14 mouse cellular contexts compared by ENCODE assay signal in genomic region chr5:114753384-114753783, GRCm38 (mm10). TPM values are rescaled to one million over a fixed set of nuclear protein-coding genes. Genes with fewer than 3 reads are reported as not detected.
DNase-seq lines count a peak whose midpoint lies in the region; ATAC-seq and TF ChIP-seq lines count a peak whose summit lies in the region.
"Had no signal": no experiment of that assay in that cellular context is flagged by ENCODE, and none has a peak within 500 bp of the region (broad histone marks: within the 10 kb centered on the region; RNA-seq: fewer than 3 reads in every experiment).

No protein-coding gene starts in this region.

- no peak for DNase-seq in forebrain, embryonic 11.5 days (ENCODE audit: low spot score)
- peak; percentile 87 for DNase-seq in midbrain, postnatal 0 days (ENCODE audit: low spot score)
- DNase-seq in cerebellum, postnatal 14 days = peak; percentile 92 to 95
- peak; percentile 49 to 54 for DNase-seq in layer of hippocampus, postnatal 36 days
- no peak for DNase-seq in adrenal gland, postnatal 36 days
- no peak for DNase-seq in kidney, postnatal 4 days

- H3K9me3 ChIP-seq in forebrain, embryonic 16.5 days (ENCODE audit: control insufficient read depth, low read length) = no peaks in the 10 kb centered on the region
- no peaks in the 10 kb centered on the region for H3K9me3 ChIP-seq in forebrain, embryonic 11.5 days (ENCODE audit: control insufficient read depth, low read length)
- no peaks in the 10 kb centered on the region for H3K9me3 ChIP-seq in midbrain, postnatal 0 days (ENCODE audit: low read length)
- no peaks in the 10 kb centered on the region for H3K9me3 ChIP-seq in midbrain, embryonic 16.5 days (replicated peaks; ENCODE audit: control insufficient read depth, low read length, poor library complexity, severe bottlenecking)
- H3K9me3 ChIP-seq: embryonic facial prominence, embryonic 15.5 days; limb, embryonic 13.5 days had no signal

- no peak overlapping the region for H3K4me3 ChIP-seq in forebrain, embryonic 16.5 days (replicated peaks; ENCODE audit: low read length)
- no peak overlapping the region for H3K4me3 ChIP-seq in forebrain, embryonic 11.5 days (ENCODE audit: low read depth, low read length)
- no peak overlapping the region for H3K4me3 ChIP-seq in midbrain, postnatal 0 days (ENCODE audit: low read depth, low read length)
- no peak overlapping the region for H3K4me3 ChIP-seq in midbrain, embryonic 16.5 days (ENCODE audit: low read depth, low read length)
- H3K4me3 ChIP-seq: embryonic facial prominence, embryonic 15.5 days; limb, embryonic 13.5 days; myocyte had no signal

- H3K27ac ChIP-seq in forebrain, embryonic 16.5 days (ENCODE audit: low read length) = no peak overlapping the region
- no peak overlapping the region for H3K27ac ChIP-seq in forebrain, embryonic 11.5 days (ENCODE audit: low read depth, low read length)
- H3K27ac ChIP-seq in midbrain, postnatal 0 days (ENCODE audit: low read depth, low read length) = no peak overlapping the region
- no peak overlapping the region for H3K27ac ChIP-seq in midbrain, embryonic 16.5 days (ENCODE audit: low read length)
- H3K27ac ChIP-seq: embryonic facial prominence, embryonic 15.5 days; limb, embryonic 13.5 days had no signal

- no peaks in the 10 kb centered on the region for H3K27me3 ChIP-seq in forebrain, embryonic 16.5 days (replicated peaks; ENCODE audit: control insufficient read depth, insufficient read depth, low read length)
- H3K27me3 ChIP-seq in forebrain, embryonic 11.5 days (ENCODE audit: control insufficient read depth, insufficient read depth, low read length) = no peaks in the 10 kb centered on the region
- H3K27me3 ChIP-seq in midbrain, postnatal 0 days (ENCODE audit: insufficient read depth, low read length) = no peaks in the 10 kb centered on the region
- H3K27me3 ChIP-seq in midbrain, embryonic 16.5 days (ENCODE audit: control insufficient read depth, insufficient read depth, low read depth, low read length) = no peaks in the 10 kb centered on the region
- H3K27me3 ChIP-seq: embryonic facial prominence, embryonic 15.5 days; limb, embryonic 13.5 days had no signal

- no peaks in the 10 kb centered on the region for H3K4me1 ChIP-seq in forebrain, embryonic 16.5 days (replicated peaks; ENCODE audit: control insufficient read depth, insufficient read depth, low read length)
- no peaks in the 10 kb centered on the region for H3K4me1 ChIP-seq in forebrain, embryonic 11.5 days (replicated peaks; ENCODE audit: control insufficient read depth, insufficient read depth, low read length)
- H3K4me1 ChIP-seq in midbrain, postnatal 0 days (ENCODE audit: insufficient read depth, low read length) = no peaks in the 10 kb centered on the region
- H3K4me1 ChIP-seq in midbrain, embryonic 16.5 days (ENCODE audit: control insufficient read depth, insufficient read depth, low read length) = no peaks in the 10 kb centered on the region
- H3K4me1 ChIP-seq: embryonic facial prominence, embryonic 15.5 days; limb, embryonic 13.5 days had no signal

- H3K4me2 ChIP-seq in forebrain, embryonic 16.5 days (ENCODE audit: low read length) = no peak overlapping the region
- no peak overlapping the region for H3K4me2 ChIP-seq in forebrain, embryonic 11.5 days (ENCODE audit: low read depth, low read length, severe bottlenecking)
- H3K4me2 ChIP-seq in midbrain, postnatal 0 days (ENCODE audit: low read depth, low read length, poor library complexity, severe bottlenecking) = no peak overlapping the region
- no peak overlapping the region for H3K4me2 ChIP-seq in midbrain, embryonic 16.5 days (ENCODE audit: low read length)
- H3K4me2 ChIP-seq: embryonic facial prominence, embryonic 15.5 days; heart, embryonic 11.5 days; limb, embryonic 13.5 days; midbrain, embryonic 11.5 days had no signal

- 75% methylated on average over 12 of the region's 12 CpGs for WGBS in forebrain, embryonic 16.5 days
- 86% methylated on average over 12 of the region's 12 CpGs for WGBS in forebrain, embryonic 11.5 days
- WGBS in midbrain, postnatal 0 days = 91% methylated on average over 12 of the region's 12 CpGs
- whole genome bisulfite sequencing in midbrain, embryonic 16.5 days = 87% methylated on average over 12 of the region's 12 CpGs

- H3K9ac ChIP-seq in forebrain, embryonic 16.5 days (replicated peaks; ENCODE audit: low read depth, low read length) = no peak overlapping the region
- H3K9ac ChIP-seq in forebrain, embryonic 11.5 days (ENCODE audit: low read length) = no peak overlapping the region
- H3K9ac ChIP-seq in midbrain, postnatal 0 days (replicated peaks; ENCODE audit: low read length, poor library complexity, severe bottlenecking) = no peak overlapping the region
- no peak overlapping the region for H3K9ac ChIP-seq in midbrain, embryonic 16.5 days (ENCODE audit: low read depth, low read length)
- H3K9ac ChIP-seq: embryonic facial prominence, embryonic 15.5 days; limb, embryonic 13.5 days had no signal

- peak; percentile 72 for ATAC-seq in forebrain, embryonic 16.5 days
- no peak for ATAC-seq in forebrain, embryonic 11.5 days (replicated peaks; ENCODE audit: low FRiP score)
- ATAC-seq in midbrain, postnatal 0 days (ENCODE audit: low FRiP score) = 0 out of 2 replicates have a peak, but pooled peaks have one; percentile 34
- no peak for ATAC-seq in midbrain, embryonic 16.5 days
- ATAC-seq: intestine, embryonic 16.5 days had no signal

- TF ChIP-seq CTCF in midbrain, postnatal 0 days (IDR thresholded peaks at IDR 0.05) = no peak

- no peaks in the 10 kb centered on the region for H3K36me3 ChIP-seq in forebrain, embryonic 16.5 days (ENCODE audit: control insufficient read depth, insufficient read depth)
- no peaks in the 10 kb centered on the region; the same call in 1 of the 2 replicates for H3K36me3 ChIP-seq in forebrain, embryonic 11.5 days (ENCODE audit: control insufficient read depth, insufficient read depth, low read length)
- H3K36me3 ChIP-seq in midbrain, postnatal 0 days (ENCODE audit: insufficient read depth, low read length) = peaks cover 66% of the 10 kb centered on the region
- H3K36me3 ChIP-seq in midbrain, embryonic 16.5 days (ENCODE audit: control insufficient read depth, insufficient read depth, low read length) = peaks cover 22% of the 10 kb centered on the region

RNA-seq across cellular contexts. Expression of gene Ankrd13a, which starts 21.1 kb away (rescaled TPM):
- polyA plus RNA-seq in forebrain, embryonic 16.5 days (2015; fragmentation: Nextera tagmentation; extraction: Ambion mirVana) = 29.4 and 30.1 TPM in 2 replicates
- 61.8 and 71.8 TPM in 2 replicates for polyA plus RNA-seq in forebrain, embryonic 11.5 days (2014; fragmentation: Nextera tagmentation; extraction: Ambion mirVana)
- total RNA-seq in midbrain, postnatal 0 days (2014; rRNA removed) = 39.3 and 47.3 TPM in 2 replicates
- 22.4 and 24.9 TPM in 2 replicates for polyA plus RNA-seq in midbrain, postnatal 0 days (2015; fragmentation: Nextera tagmentation; extraction: Ambion mirVana)
- polyA plus RNA-seq in midbrain, embryonic 16.5 days (2015; fragmentation: Nextera tagmentation; extraction: Ambion mirVana) = 24.3 and 29.0 TPM in 2 replicates
- total RNA-seq in layer of hippocampus, postnatal 36 days (2021) = 10 to 100 TPM; 37.2 to 47.9 TPM
- total RNA-seq in adrenal gland, postnatal 36 days (2021) = 10 to 100 TPM; 68.6 to 91.4 TPM

RNA-seq across cellular contexts. Expression of gene Git2, which starts 21.9 kb away (rescaled TPM):
- polyA plus RNA-seq in forebrain, embryonic 16.5 days (2015; fragmentation: Nextera tagmentation; extraction: Ambion mirVana) = 53.9 and 58.5 TPM in 2 replicates
- polyA plus RNA-seq in forebrain, embryonic 11.5 days (2014; fragmentation: Nextera tagmentation; extraction: Ambion mirVana) = 39.3 and 41.5 TPM in 2 replicates
- 41.8 and 45.1 TPM in 2 replicates for total RNA-seq in midbrain, postnatal 0 days (2014; rRNA removed)
- 25.5 and 33.8 TPM in 2 replicates for polyA plus RNA-seq in midbrain, postnatal 0 days (2015; fragmentation: Nextera tagmentation; extraction: Ambion mirVana)
- polyA plus RNA-seq in midbrain, embryonic 16.5 days (2015; fragmentation: Nextera tagmentation; extraction: Ambion mirVana) = 48.4 and 54.1 TPM in 2 replicates
- 10 to 100 TPM; 42.4 to 45.4 TPM for total RNA-seq in layer of hippocampus, postnatal 36 days (2021)
- 10 to 100 TPM; 35.3 to 36.6 TPM for total RNA-seq in adrenal gland, postnatal 36 days (2021)

RNA-seq across cellular contexts. Expression of gene Tchp, which starts 45.8 kb away (rescaled TPM):
- 12.7 and 16.0 TPM in 2 replicates for polyA plus RNA-seq in forebrain, embryonic 16.5 days (2015; fragmentation: Nextera tagmentation; extraction: Ambion mirVana)
- polyA plus RNA-seq in forebrain, embryonic 11.5 days (2014; fragmentation: Nextera tagmentation; extraction: Ambion mirVana) = 19.7 and 22.2 TPM in 2 replicates
- total RNA-seq in midbrain, postnatal 0 days (2014; rRNA removed) = 10.9 and 11.2 TPM in 2 replicates
- 12.6 and 14.4 TPM in 2 replicates for polyA plus RNA-seq in midbrain, postnatal 0 days (2015; fragmentation: Nextera tagmentation; extraction: Ambion mirVana)
- polyA plus RNA-seq in midbrain, embryonic 16.5 days (2015; fragmentation: Nextera tagmentation; extraction: Ambion mirVana) = 16.3 and 17.5 TPM in 2 replicates
- total RNA-seq in layer of hippocampus, postnatal 36 days (2021) = 10 to 100 TPM; 12.0 to 13.8 TPM
- total RNA-seq in adrenal gland, postnatal 36 days (2021) = 1 to 10 TPM; 7.6 to 8.9 TPM

Comparison
In these comparisons a context has a peak if more than half of its experiments do, and no peak if none do; other contexts are left out.
1. ATAC-seq: peak in forebrain, embryonic 16.5 days (single experiment) and midbrain, postnatal 0 days (single experiment); none in forebrain, embryonic 11.5 days (single experiment) and midbrain, embryonic 16.5 days (single experiment).
2. DNase-seq: peak in midbrain, postnatal 0 days (single experiment), cerebellum, postnatal 14 days (2 of 2) and layer of hippocampus, postnatal 36 days (2 of 2); none in forebrain, embryonic 11.5 days (single experiment), adrenal gland, postnatal 36 days (0 of 2) and kidney, postnatal 4 days (0 of 2).